Mouse (Mus musculus) liver, postnatal 0 days (tissue): ENCODE data around the gene Keap1. TPM values are rescaled to one million over a fixed set of nuclear protein-coding genes. Genes with fewer than 3 reads are reported as not detected.
A peak's percentile ranks its signal among the peaks of the same experiment; 100 is the strongest.

Source experiments
- ATAC-seq: fragments of 200-750 bp; cut with Nextera tagmentation; 2 replicates; pipeline ENCODE4 v1.8.0; 2017; ENCODE audit warnings: mild to moderate bottlenecking, moderate library complexity
- DNase-seq: peaks from one replicate; pipeline ENCODE4 v3.0.0-alpha.2; 2016
- H3K27ac ChIP-seq: fragments of 300-500 bp; sonication (generic); 2 replicates; pipeline ENCODE4 v1.5.1; 2014; ENCODE audit warnings: antibody characterized with exemption, moderate library complexity, mild to moderate bottlenecking, low read depth
- H3K27me3 ChIP-seq: fragments of 300-500 bp; sonication (generic); 2 replicates; pipeline ENCODE4 v1.6.1; 2014; ENCODE audit warnings: low read length, control low read depth, mixed read lengths; ENCODE audit not compliant: insufficient read depth
- H3K36me3 ChIP-seq: fragments of 300-500 bp; sonication (generic); replicated peaks from 2 replicates; pipeline ENCODE4 v1.6.1; 2014; ENCODE audit warnings: mild to moderate bottlenecking, control low read depth, low read length, moderate library complexity, mixed read lengths; ENCODE audit not compliant: insufficient read depth
- H3K4me1 ChIP-seq: fragments of 300-500 bp; sonication (generic); 2 replicates; pipeline ENCODE4 v1.6.1; 2014; ENCODE audit warnings: antibody characterized with exemption, mild to moderate bottlenecking, control low read depth; ENCODE audit not compliant: insufficient read depth
- H3K4me2 ChIP-seq: fragments of 300-500 bp; sonication (generic); 2 replicates; pipeline ENCODE4 v1.6.1; 2014; ENCODE audit warnings: low read depth, mild to moderate bottlenecking, low read length, moderate library complexity, mixed read lengths
- H3K4me3 ChIP-seq: fragments of 300-500 bp; sonication (generic); 2 replicates; pipeline ENCODE4 v1.5.1; 2014; ENCODE audit warnings: low read depth, low read length
- H3K9ac ChIP-seq: fragments of 300-500 bp; sonication (generic); replicated peaks from 2 replicates; pipeline ENCODE4 v1.6.1; 2014; ENCODE audit warnings: mild to moderate bottlenecking, moderate library complexity
- H3K9me3 ChIP-seq: fragments of 300-500 bp; sonication (generic); 2 replicates; pipeline ENCODE4 v1.6.1; 2016; ENCODE audit warnings: mild to moderate bottlenecking, control low read depth, low read length, mixed read lengths
- CTCF ChIP-seq: sonication (generic); IDR thresholded peaks from 2 replicates; pipeline ENCODE4 v1.5.1; 2016; ENCODE audit warnings: antibody characterized with exemption, low read depth
- EP300 ChIP-seq: IDR thresholded peaks from 2 replicates; pipeline ENCODE4 v1.6.1; 2016; ENCODE audit warnings: antibody characterized with exemption, low read depth, mild to moderate bottlenecking
- WGBS: fragments of 180-500 bp; shearing (Covaris S2); extraction: QIAGEN DNeasy Blood & Tissue Kit; methylation state at CpG from one replicate; pipeline ENCODE4 v1.1.7; 2014; ENCODE audit not compliant: insufficient replicate concordance; 5-methylcytosine and 5-hydroxymethylcytosine counted together
- polyA plus RNA-seq: library from polyadenylated mRNA; unstranded; fragments of >200 nt; fragmentation: Nextera tagmentation; extraction: Ambion mirVana; gene quantifications from 2 replicates; pipeline ENCODE4 v1.2.1, GENCODE M21; 2015

Gene Keap1
- polyA plus RNA-seq, result 22.9 and 26.5 TPM in 2 replicates

DNA sequence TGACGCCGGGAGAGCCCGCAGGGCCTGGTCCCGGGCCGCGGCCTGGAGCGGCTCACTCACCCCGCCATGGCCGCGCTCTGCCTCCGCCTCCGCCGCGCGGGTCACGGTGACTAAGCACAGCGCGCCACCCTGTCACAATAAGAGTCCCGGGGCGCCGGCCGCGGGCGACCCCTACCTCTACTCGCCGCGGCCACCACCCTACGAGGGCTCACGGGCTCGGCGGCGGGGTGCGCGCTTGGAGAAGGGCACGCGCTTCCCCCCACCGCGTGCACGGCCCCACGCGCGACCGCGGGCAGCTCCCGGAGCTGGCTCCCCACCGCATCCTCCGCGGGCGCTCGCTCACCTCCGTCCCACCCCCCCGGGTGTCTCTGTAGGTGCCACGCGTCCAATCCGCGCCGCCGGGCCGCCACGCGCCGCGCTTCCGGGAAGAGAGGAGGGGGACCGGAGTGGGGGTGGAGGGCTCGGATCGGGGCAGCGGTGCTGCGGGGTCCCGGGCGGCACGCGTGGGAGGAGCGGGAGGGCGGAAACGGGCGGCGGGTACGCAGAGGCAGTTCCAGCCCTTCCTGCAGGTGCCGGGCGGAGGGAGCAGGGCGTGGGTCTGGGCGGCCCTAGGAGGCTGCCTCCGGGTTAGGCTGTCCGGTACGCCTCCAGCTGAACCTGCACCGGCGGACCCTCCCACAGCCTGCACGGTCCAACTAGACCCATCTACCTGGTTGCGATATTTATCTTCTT lies at the start of gene Keap1:
TSS of gene Keap1 (minus strand) at position 629 of the 732 bp plus-strand sequence.
- ATAC-seq (peak; percentile 89), DNase-seq (peak; percentile 89)
- Histone ChIP-seq H3K27me3 (peaks cover 14% of the 10 kb centered on the region), H3K4me2 (peak within 1 kb of the TSS; percentile 77), H3K27ac (peak within 1 kb of the TSS; percentile 97), H3K4me1 (peaks cover 30% of the 10 kb centered on the region), H3K9me3 (no peaks in the 10 kb centered on the region), H3K36me3 (peaks cover 7% of the 10 kb centered on the region; the same call in 1 of the 2 replicates), H3K9ac (peak within 1 kb of the TSS; percentile 94), H3K4me3 (peak within 1 kb of the TSS; percentile 86)
- 4% methylated on average over 60 of the region's 90 CpGs for WGBS
- TF ChIP-seq EP300 (no peak), CTCF (no peak; the same call in 1 of the 2 replicates)

DNA sequence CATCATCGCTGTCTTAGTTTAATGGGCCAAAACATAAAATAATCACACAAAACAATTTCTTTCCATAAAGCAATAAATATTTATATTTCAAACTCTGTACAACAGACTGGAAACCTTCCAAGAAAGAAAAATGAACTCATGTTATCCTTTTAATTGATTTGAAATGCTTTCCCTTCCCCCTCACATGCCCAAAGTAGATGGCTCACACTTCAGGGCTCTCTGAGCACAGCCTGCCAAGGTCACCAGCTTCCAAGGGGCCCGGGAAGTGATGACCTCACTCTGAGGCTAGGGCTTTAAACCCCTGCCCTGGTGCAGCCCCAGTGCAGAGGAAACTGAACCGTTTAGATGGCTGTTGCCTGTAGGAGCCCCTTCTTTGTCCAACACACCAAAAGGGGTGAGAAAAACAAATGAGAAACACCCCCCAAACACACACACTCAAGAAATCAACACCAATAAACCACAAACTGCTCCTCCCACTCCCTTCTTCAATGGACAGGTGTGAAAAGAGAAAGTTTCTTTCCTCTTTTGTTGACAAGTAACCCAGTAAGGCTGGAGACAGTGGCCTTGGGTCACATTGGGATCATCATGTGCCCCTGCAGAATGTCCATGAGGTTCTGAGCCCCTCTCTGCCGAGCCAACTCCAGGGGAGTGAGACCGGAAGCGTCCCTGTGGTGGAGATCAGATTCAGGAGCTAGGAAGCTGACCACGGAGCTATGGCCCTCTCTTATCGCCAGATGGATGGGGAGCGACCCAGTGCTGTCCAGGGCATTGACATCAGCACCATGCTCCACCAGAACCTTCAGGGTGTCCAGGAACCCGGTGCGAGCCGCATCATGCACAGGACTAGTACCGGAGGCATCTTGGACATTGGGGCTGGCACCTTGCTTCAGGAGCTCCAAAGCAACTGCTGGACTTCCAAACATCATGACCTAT lies 49.5 kb upstream of the Keap1 start:
- TF ChIP-seq CTCF, result no peak
- TF ChIP-seq EP300, result 0 out of 2 replicates have a peak, but pooled peaks have one; percentile 5
- WGBS, result 54% methylated on average over 13 of the region's 13 CpGs
- Histone ChIP-seq H3K9ac (peak overlapping the region; percentile 92), H3K36me3 (peaks cover 27% of the 10 kb centered on the region), H3K4me2 (peak overlapping the region; percentile 84), H3K4me3 (peak overlapping the region; percentile 81), H3K27ac (peak overlapping the region; percentile 95), H3K4me1 (peaks cover 29% of the 10 kb centered on the region), H3K27me3 (no peaks in the 10 kb centered on the region), H3K9me3 (no peaks in the 10 kb centered on the region)
- ATAC-seq (no peak), DNase-seq (peak; percentile 52)

DNA sequence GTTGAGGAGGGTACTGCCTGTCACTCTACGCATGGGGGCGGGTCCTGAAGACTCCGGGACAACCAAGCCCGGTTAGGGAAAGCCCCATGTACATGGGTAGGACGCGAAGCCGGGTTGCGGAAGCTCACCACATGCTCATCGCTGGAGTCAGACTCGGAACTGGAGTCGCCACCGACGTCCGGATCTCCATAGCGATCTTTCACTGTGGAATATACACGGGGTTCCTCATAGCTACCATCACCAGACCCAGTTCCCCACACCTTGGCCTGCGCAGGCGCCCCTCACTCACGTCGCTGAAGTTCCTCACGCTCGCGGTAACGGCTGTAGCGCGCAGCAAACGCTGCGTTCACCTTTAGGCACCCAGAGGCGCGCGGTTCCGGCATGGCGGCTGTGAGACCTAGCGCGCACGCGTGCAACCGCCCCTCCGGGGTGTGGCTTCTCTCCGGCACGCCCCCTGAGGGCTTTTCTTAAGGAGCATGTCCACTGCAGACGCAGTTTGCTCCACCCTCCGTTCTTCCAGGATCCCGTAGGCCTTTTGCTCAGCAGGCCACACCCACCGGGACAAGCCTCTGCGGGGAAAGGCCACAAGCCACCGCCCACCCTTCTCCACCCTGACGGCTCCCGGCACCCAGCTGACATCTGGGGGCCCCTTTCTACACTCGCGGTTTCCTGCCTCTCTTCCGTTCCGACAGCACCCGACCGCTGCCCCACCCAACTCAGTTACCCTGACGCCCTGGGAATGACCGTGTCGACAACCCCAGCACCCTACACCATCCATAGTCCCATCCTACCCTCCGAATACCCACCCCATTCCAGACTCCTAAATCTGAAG lies 48.6 kb upstream of the Keap1 start, which contains the start of gene Kri1:
TSS of gene Kri1 (minus strand) at position 399 of the 832 bp plus-strand sequence.
- Histone ChIP-seq H3K9ac (peak within 1 kb of the TSS; percentile 92), H3K27ac (peak within 1 kb of the TSS; percentile 95), H3K4me2 (peak within 1 kb of the TSS; percentile 84), H3K4me1 (peaks cover 29% of the 10 kb centered on the region), H3K9me3 (no peaks in the 10 kb centered on the region), H3K36me3 (peaks cover 29% of the 10 kb centered on the region), H3K27me3 (no peaks in the 10 kb centered on the region), H3K4me3 (peak within 1 kb of the TSS; percentile 81)
- peak; percentile 99 for DNase-seq
- WGBS, result under 1% methylated on average over 59 of the region's 59 CpGs
- peak; percentile 64 for ATAC-seq
- peak; percentile 61 for TF ChIP-seq EP300
- no peak for TF ChIP-seq CTCF

DNA sequence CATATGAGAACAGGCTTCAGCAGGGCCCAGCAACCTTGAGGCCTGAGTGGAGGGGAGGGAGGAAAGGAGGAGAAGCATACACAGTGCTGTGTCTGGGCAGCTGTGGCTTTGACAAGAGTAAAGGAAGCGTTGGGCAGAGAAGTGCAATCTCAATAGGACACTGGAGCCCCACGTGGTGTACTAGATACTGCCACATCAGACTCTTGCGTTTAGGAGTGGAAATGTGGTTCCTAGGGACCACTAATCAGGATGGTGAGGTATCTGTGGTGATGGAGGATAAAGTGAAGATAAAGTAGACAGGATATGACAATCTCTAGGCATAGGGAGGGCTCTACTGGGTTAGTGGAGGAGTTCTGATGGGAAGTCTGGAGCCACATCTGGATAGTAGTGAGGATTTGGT lies 47.6 kb upstream of the Keap1 start:
- peaks cover 38% of the 10 kb centered on the region for H3K36me3 ChIP-seq
- WGBS, result 11% methylated on average over 3 of the region's 3 CpGs

DNA sequence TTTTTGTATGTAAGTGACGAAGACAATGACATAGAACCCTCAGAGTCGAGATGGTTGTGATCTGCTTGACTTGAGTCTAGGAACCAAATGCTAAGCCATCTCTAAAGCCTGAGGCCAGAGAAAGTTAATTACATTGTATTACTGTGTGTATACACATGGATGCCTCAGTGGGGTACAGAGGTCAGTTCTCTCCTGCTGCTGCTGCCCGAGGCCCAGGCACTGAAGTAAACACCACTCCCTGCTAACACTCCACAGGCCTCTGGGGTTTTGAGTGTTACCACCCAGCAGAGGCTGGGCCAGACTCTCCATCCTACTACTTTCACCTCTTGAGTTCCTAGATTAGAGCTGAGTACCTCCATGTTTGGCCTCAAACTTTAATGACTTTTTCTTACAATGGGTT lies 44.8 kb upstream of the Keap1 start:
- H3K9me3 ChIP-seq, result no peaks in the 10 kb centered on the region
- WGBS, result 97% methylated on average over 3 of the region's 3 CpGs
- ATAC-seq (0 out of 2 replicates have a peak, but pooled peaks have one; percentile 8), DNase-seq (no peak)
- peak overlapping the region; percentile 45; the same call in 1 of the 2 replicates for H3K27ac ChIP-seq
- no peak overlapping the region for H3K4me2 ChIP-seq
- peaks cover 34% of the 10 kb centered on the region for H3K4me1 ChIP-seq
- no peak overlapping the region for H3K4me3 ChIP-seq
- no peak for TF ChIP-seq CTCF
- TF ChIP-seq EP300, result no peak
- peaks cover 59% of the 10 kb centered on the region for H3K36me3 ChIP-seq
- no peaks in the 10 kb centered on the region for H3K27me3 ChIP-seq
- no peak overlapping the region for H3K9ac ChIP-seq

More for the DNA sequence above, 47.6 kb upstream of the Keap1 start:
- ATAC-seq (no peak), DNase-seq (no peak)
- peaks cover 29% of the 10 kb centered on the region for H3K4me1 ChIP-seq
- no peak for TF ChIP-seq EP300
- no peak for TF ChIP-seq CTCF
- H3K27ac ChIP-seq, result peak overlapping the region; percentile 95
- peak overlapping the region; percentile 92 for H3K9ac ChIP-seq
- H3K4me2 ChIP-seq, result peak overlapping the region; percentile 84
- no peaks in the 10 kb centered on the region for H3K27me3 ChIP-seq
- H3K4me3 ChIP-seq, result peak overlapping the region; percentile 81
- H3K9me3 ChIP-seq, result no peaks in the 10 kb centered on the region
